Mouse (Mus musculus) CH12.LX (cell line): Measurements from ENCODE around the gene Pkn1.

ENCODE experiments used
- BHLHE40 ChIP-seq: IDR thresholded peaks from 2 replicates; pipeline ENCODE4 v1.6.1; 2011; ENCODE audit warnings: mild to moderate bottlenecking, low read depth, low read length, improper control_type of control experiment
- CTCF ChIP-seq, 2 experiments: IDR thresholded peaks in 1 of 2; conservative IDR thresholded peaks in 1 of 2; 2 replicates each; pipeline ENCODE4 v1.5.1; 2011 to 2012; ENCODE audit warnings: low read depth in 2 of 2, low read length in 2 of 2, improper control_type of control experiment in 1 of 2, inconsistent platforms in 1 of 2, mild to moderate bottlenecking in 1 of 2, moderate library complexity in 1 of 2
- E2F4 ChIP-seq: IDR thresholded peaks from 2 replicates; pipeline ENCODE4 v1.6.1; 2011; ENCODE audit warnings: low read depth, low read length, improper control_type of control experiment; ENCODE audit not compliant: insufficient replicate concordance
- EP300 ChIP-seq: IDR thresholded peaks from 2 replicates; pipeline ENCODE4 v1.6.1; 2011; ENCODE audit warnings: low read length, improper control_type of control experiment
- HCFC1 ChIP-seq: IDR thresholded peaks from 2 replicates; pipeline ENCODE4 v1.6.1; 2012; ENCODE audit warnings: low read depth, mild to moderate bottlenecking, inconsistent platforms, low read length, improper control_type of control experiment
- MAX ChIP-seq: IDR thresholded peaks from 2 replicates; pipeline ENCODE4 v1.6.1; 2011; ENCODE audit warnings: low read length, improper control_type of control experiment
- POLR2A ChIP-seq: IDR thresholded peaks from 2 replicates; pipeline ENCODE4 v1.6.1; 2011; ENCODE audit warnings: low read depth, mild to moderate bottlenecking, improper control_type of control experiment, low read length
- RCOR1 ChIP-seq: conservative IDR thresholded peaks from 2 replicates; pipeline ENCODE4 v1.6.1; 2012; ENCODE audit warnings: low read depth, mild to moderate bottlenecking, inconsistent platforms, low read length, improper control_type of control experiment
- TCF12 ChIP-seq: IDR thresholded peaks from 2 replicates; pipeline ENCODE4 v1.6.1; 2014; ENCODE audit warnings: low read depth, mild to moderate bottlenecking, inconsistent platforms, low read length, improper control_type of control experiment
- ZMIZ1 ChIP-seq: IDR thresholded peaks from 2 replicates; pipeline ENCODE4 v1.6.1; 2012; ENCODE audit warnings: low read depth, mild to moderate bottlenecking, inconsistent platforms, low read length, improper control_type of control experiment
- ZNF384 ChIP-seq: IDR thresholded peaks from 2 replicates; pipeline ENCODE4 v1.6.1; 2012; ENCODE audit warnings: low read depth, low read length, improper control_type of control experiment, inconsistent platforms

- TF ChIP-seq HCFC1 (no peak), EP300 (no peak), CTCF (conservative IDR thresholded peaks at IDR 0.05 in 1 of 2, IDR thresholded peaks at IDR 0.05 in 1 of 2; ENCODE audit: low read depth in 2 of 2, low read length in 2 of 2) (peak; percentile 55 to 89), ZNF384 (no peak), MAX (no peak), BHLHE40 (no peak), E2F4 (no peak), TCF12 (0 out of 2 replicates have a peak, but pooled peaks have one; percentile 12), POLR2A (no peak; the same call in 1 of the 2 replicates), RCOR1 (no peak), ZMIZ1 (no peak)
Observed at GRCm38 (mm10) chr8:83724697-83725482, 25.9 kb upstream of the Pkn1 start.
